Comparison of ENCODE assay signal across 12 mouse cellular contexts in the genomic region with DNA sequence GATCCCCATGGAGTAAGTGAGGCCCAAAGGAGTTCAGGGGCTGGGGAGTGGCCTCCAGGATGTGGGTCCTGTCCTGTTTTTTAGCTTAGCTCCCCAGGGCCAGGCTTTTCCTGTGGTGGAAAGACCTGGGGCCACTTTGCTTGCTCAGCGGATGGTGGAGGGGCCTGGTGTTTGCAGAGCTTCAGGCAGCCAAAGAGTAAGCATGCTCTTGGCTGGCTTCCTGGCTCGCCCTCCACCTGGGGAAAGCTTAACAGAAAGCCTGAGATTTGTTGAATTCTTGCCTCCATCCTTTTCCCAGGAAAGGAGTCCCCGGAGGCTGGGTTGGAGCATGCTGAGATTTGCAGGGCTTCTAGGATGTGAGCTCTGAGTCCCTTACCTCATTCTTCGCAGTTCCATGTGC. TPM values are rescaled to one million over a fixed set of nuclear protein-coding genes. Genes with fewer than 3 reads are reported as not detected.
DNase-seq lines count a peak whose midpoint lies in the region; ATAC-seq and TF ChIP-seq lines count a peak whose summit lies in the region.
"Had no signal": no experiment of that assay in that cellular context is flagged by ENCODE, and none has a peak within 500 bp of the region (broad histone marks: within the 10 kb centered on the region; RNA-seq: fewer than 3 reads in every experiment).

No protein-coding gene starts in this region.

- no peak for TF ChIP-seq CTCF in lung, embryonic 14.5 days (IDR thresholded peaks at IDR 0.05; ENCODE audit: low read depth)

- peak overlapping the region; percentile 97 for H3K27ac ChIP-seq in lung, embryonic 14.5 days (ENCODE audit: low read depth)
- H3K27ac ChIP-seq in limb, embryonic 13.5 days: peak overlapping the region; percentile 96
- H3K27ac ChIP-seq in stomach, embryonic 15.5 days: peak overlapping the region; percentile 96
- H3K27ac ChIP-seq in neural tube, embryonic 15.5 days (replicated peaks): no peak overlapping the region; the same call in 1 of the 2 replicates

- intact Hi-C loops in gastrocnemius, postnatal 14 days (cut with DNase I; ENCODE audit: low total_unique reads): loop anchor here (5.0 kb wide), 1 partner anchor 142 kb away; no protein-coding TSS in a partner anchor
- intact Hi-C loops in gastrocnemius, postnatal 36 days (cut with DNase I): no loop called here

- H3K9me3 ChIP-seq in lung, embryonic 14.5 days (ENCODE audit: low read depth, low read length): no peaks in the 10 kb centered on the region
- H3K9me3 ChIP-seq in limb, embryonic 13.5 days: no peaks in the 10 kb centered on the region
- no peaks in the 10 kb centered on the region for H3K9me3 ChIP-seq in stomach, embryonic 15.5 days
- no peaks in the 10 kb centered on the region for H3K9me3 ChIP-seq in neural tube, embryonic 15.5 days (replicated peaks)

- H3K27me3 ChIP-seq in lung, embryonic 14.5 days (ENCODE audit: insufficient read depth, low read length): no peaks in the 10 kb centered on the region
- no peaks in the 10 kb centered on the region for H3K27me3 ChIP-seq in limb, embryonic 13.5 days
- H3K27me3 ChIP-seq in stomach, embryonic 15.5 days (replicated peaks): no peaks in the 10 kb centered on the region
- H3K27me3 ChIP-seq in neural tube, embryonic 15.5 days (replicated peaks): no peaks in the 10 kb centered on the region

- DNase-seq in gastrocnemius, postnatal 14 days: peak; percentile 53
- DNase-seq in gastrocnemius, postnatal 36 days: no peak
- DNase-seq in lung, embryonic 14.5 days: peak; percentile 73
- DNase-seq in lung, postnatal 4 days: no peak
- DNase-seq in layer of hippocampus, postnatal 25 days (ENCODE audit: extremely low spot score in 1 of 2, low spot score in 1 of 2): no peak
- DNase-seq: adrenal gland, adult 2 months; B cell, adult 2 months had no signal

- ATAC-seq in lung, embryonic 14.5 days (ENCODE audit: insufficient read depth): no peak
- ATAC-seq in limb, embryonic 13.5 days (ENCODE audit: low FRiP score, low read depth): no peak
- ATAC-seq in stomach, embryonic 15.5 days (ENCODE audit: insufficient read depth, low FRiP score, low read depth): peak; percentile 36
- ATAC-seq in neural tube, embryonic 15.5 days (ENCODE audit: low FRiP score): no peak
- ATAC-seq: hindbrain, embryonic 16.5 days had no signal

- H3K4me2 ChIP-seq in lung, embryonic 14.5 days: no peak overlapping the region
- peak overlapping the region; percentile 21; the same call in 1 of the 2 replicates for H3K4me2 ChIP-seq in limb, embryonic 13.5 days (replicated peaks)
- H3K4me2 ChIP-seq in stomach, embryonic 15.5 days: no peak overlapping the region
- no peak overlapping the region for H3K4me2 ChIP-seq in neural tube, embryonic 15.5 days

- H3K4me3 ChIP-seq in lung, embryonic 14.5 days (ENCODE audit: low read depth, low read length): no peak overlapping the region
- H3K4me3 ChIP-seq in limb, embryonic 13.5 days: no peak overlapping the region
- no peak overlapping the region for H3K4me3 ChIP-seq in stomach, embryonic 15.5 days (replicated peaks)
- H3K4me3 ChIP-seq in neural tube, embryonic 15.5 days (replicated peaks): no peak overlapping the region

- H3K4me1 ChIP-seq in lung, embryonic 14.5 days (ENCODE audit: insufficient read depth): peaks cover 47% of the 10 kb centered on the region
- peaks cover 81% of the 10 kb centered on the region for H3K4me1 ChIP-seq in limb, embryonic 13.5 days
- H3K4me1 ChIP-seq in stomach, embryonic 15.5 days: peaks cover 61% of the 10 kb centered on the region
- peaks cover 44% of the 10 kb centered on the region for H3K4me1 ChIP-seq in neural tube, embryonic 15.5 days

- peaks cover 10% of the 10 kb centered on the region; the same call in 1 of the 2 replicates for H3K36me3 ChIP-seq in lung, embryonic 14.5 days (ENCODE audit: insufficient read depth)
- no peaks in the 10 kb centered on the region for H3K36me3 ChIP-seq in limb, embryonic 13.5 days
- H3K36me3 ChIP-seq in stomach, embryonic 15.5 days: no peaks in the 10 kb centered on the region
- peaks cover 5% of the 10 kb centered on the region; the same call in 1 of the 2 replicates for H3K36me3 ChIP-seq in neural tube, embryonic 15.5 days

- 0 out of 2 replicates have a peak overlapping the region, but pooled peaks have one; percentile 20 for H3K9ac ChIP-seq in lung, embryonic 14.5 days
- peak overlapping the region; percentile 19 for H3K9ac ChIP-seq in limb, embryonic 13.5 days
- H3K9ac ChIP-seq in stomach, embryonic 15.5 days: peak overlapping the region; percentile 20; the same call in 1 of the 2 replicates
- H3K9ac ChIP-seq in neural tube, embryonic 15.5 days (replicated peaks): no peak overlapping the region

- WGBS in lung, embryonic 14.5 days: 54% methylated on average over 4 of the region's 4 CpGs
- WGBS in limb, embryonic 13.5 days: 44% methylated on average over 4 of the region's 4 CpGs
- 45% methylated on average over 4 of the region's 4 CpGs for WGBS in stomach, embryonic 15.5 days
- WGBS in neural tube, embryonic 15.5 days: 88% methylated on average over 4 of the region's 4 CpGs

RNA-seq across cellular contexts. Expression of a gene that starts 2.6 kb away (rescaled TPM):
- total RNA-seq in gastrocnemius, postnatal 14 days (2021): 1 to 10 TPM; 5.0 to 5.2 TPM
- 1 to 10 TPM; 1.8 to 6.1 TPM for total RNA-seq in gastrocnemius, postnatal 36 days (2021)
- polyA plus RNA-seq in lung, embryonic 14.5 days (2014; fragmentation: Nextera tagmentation; extraction: Ambion mirVana): 20.3 and 31.0 TPM in 2 replicates
- polyA plus RNA-seq in limb, embryonic 13.5 days (2015; fragmentation: Nextera tagmentation; extraction: Ambion mirVana): 27.3 and 35.1 TPM in 2 replicates
- polyA plus RNA-seq in stomach, embryonic 15.5 days (2015; fragmentation: Nextera tagmentation; extraction: Ambion mirVana): 21.9 and 26.2 TPM in 2 replicates
- polyA plus RNA-seq in neural tube, embryonic 15.5 days (2015; fragmentation: Nextera tagmentation; extraction: Ambion mirVana): 21.0 and 27.9 TPM in 2 replicates
- total RNA-seq in layer of hippocampus, postnatal 25 days (2021): 1 to 10 TPM; 5.8 to 6.7 TPM

RNA-seq across cellular contexts. Expression of a gene that starts 36.5 kb away (rescaled TPM):
- over 10,000 TPM; 22,199 to 23,470 TPM for total RNA-seq in gastrocnemius, postnatal 14 days (2021)
- over 10,000 TPM; 32,612 to 32,921 TPM for total RNA-seq in gastrocnemius, postnatal 36 days (2021)
- 1.5 and 2.5 TPM in 2 replicates for polyA plus RNA-seq in lung, embryonic 14.5 days (2014; fragmentation: Nextera tagmentation; extraction: Ambion mirVana)
- polyA plus RNA-seq in limb, embryonic 13.5 days (2015; fragmentation: Nextera tagmentation; extraction: Ambion mirVana): 60.9 and 62.3 TPM in 2 replicates
- 4.6 and 11.8 TPM in 2 replicates for polyA plus RNA-seq in stomach, embryonic 15.5 days (2015; fragmentation: Nextera tagmentation; extraction: Ambion mirVana)
- polyA plus RNA-seq in neural tube, embryonic 15.5 days (2015; fragmentation: Nextera tagmentation; extraction: Ambion mirVana): 14.9 and 26.9 TPM in 2 replicates
- total RNA-seq in layer of hippocampus, postnatal 25 days (2021): not detected
- total RNA-seq: adrenal gland, adult 2 months; megakaryocyte progenitor cell, adult 5-6 weeks had no signal
- polyA plus RNA-seq: adrenal gland, adult 2 months had no signal

Comparison
In these comparisons a context has a peak if more than half of its experiments do, and no peak if none do; other contexts are left out.
1. DNase-seq: peak in gastrocnemius, postnatal 14 days (single experiment) and lung, embryonic 14.5 days (single experiment); none in gastrocnemius, postnatal 36 days (0 of 2), lung, postnatal 4 days (0 of 2) and layer of hippocampus, postnatal 25 days (0 of 2).